Mouse (Mus musculus): ENCODE measurements around the gene Syn3.
A peak's percentile ranks its signal among the peaks of the same experiment; 100 is the strongest.
"Not testable (repeated sequence)": the region's sequence is repeated elsewhere in the genome, so short reads cannot be mapped to it uniquely, and the experiment has no call there.

Syn3 gene

GRCm38 (mm10) chr10:86498673-86499391 lies at the start of gene Syn3:
TSS of gene Syn3 (minus strand) at chr10:86498896.
- peak; percentile 96 for DNase-seq

- DNase-seq = not testable (repeated sequence)
These were observed 27.7 kb upstream of the Syn3 start for GRCm38 (mm10) chr10:86526357-86526874.

GRCm38 (mm10) chr10:86513801-86514200 lies 15.1 kb upstream of the Syn3 start:
- no peak for DNase-seq

DNA sequence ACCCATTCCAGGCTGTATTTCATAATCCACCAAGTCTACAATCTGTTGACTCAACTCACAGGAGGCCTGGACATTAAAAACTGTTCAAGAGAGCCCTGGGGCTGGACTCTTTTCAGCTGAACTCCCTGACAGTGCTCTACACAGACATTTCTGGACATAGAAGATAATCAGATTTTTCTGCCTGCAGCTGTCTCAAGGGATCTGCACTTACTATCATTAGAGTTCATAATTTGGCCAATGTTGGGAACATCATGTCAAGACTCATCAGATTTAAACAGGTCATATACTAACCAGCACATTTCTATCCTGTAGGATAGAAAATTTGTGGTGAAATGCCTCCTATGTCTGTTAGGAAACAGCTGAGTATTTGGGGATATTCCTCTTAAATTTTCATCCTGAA lies 12.2 kb upstream of the Syn3 start:
- no peak for DNase-seq

DNA sequence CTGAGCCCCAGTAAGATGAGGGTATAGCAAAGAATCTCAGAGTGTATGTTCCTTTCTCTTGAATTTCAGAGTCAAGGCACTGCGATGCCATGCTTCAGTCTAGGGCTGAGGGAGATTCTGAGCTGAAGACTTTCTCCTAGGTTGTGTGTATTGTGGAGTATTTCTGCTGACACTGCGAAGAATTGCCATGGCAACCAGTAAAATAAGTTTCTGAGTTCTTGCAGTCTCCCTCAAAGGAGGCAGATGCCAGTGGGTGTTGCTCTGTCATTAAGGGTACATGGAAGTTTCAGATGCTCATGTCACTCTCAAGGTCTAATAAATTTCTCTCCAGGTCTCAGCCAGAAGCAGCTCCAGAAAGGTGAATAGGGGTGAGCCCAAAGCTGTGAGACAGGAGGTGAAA lies 3.4 kb upstream of the Syn3 start:
- DNase-seq = no peak

DNA sequence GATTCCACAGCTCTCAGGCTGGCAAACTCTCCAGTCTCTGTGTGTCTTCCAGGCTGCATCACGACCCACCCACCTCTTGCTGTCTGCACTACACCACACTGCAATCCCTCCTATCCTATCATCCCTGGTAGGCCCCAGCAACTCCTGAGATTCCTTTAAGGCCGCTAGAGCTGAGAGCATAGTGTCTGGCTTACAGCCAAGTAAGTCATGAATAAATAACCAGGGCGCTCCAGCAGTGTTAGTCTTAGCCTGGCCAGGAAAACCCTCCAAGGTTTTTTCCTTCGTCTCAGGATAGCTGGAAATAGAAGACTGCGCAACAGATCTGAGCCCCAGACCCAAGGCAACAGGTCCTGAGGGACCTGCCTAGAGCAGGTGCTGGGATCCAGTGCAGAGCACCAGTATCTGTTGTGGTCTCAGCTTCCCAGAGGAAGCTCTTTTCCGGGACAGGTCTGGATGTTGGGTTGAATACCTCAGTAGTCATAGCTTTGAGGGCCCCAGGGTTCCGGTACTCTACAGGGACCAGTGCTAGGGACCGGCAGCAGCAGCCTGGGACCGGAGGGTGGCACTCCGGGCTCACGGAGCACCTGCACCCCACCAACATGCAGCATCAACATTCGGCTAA lies 534 bp downstream of the Syn3 start:
- peak; percentile 60 for DNase-seq

- no peak for DNase-seq
These were observed 2.8 kb downstream of the Syn3 start for GRCm38 (mm10) chr10:86495851-86496250.

- no peak for DNase-seq
These were observed 5.6 kb downstream of the Syn3 start for GRCm38 (mm10) chr10:86493140-86493539.

DNA sequence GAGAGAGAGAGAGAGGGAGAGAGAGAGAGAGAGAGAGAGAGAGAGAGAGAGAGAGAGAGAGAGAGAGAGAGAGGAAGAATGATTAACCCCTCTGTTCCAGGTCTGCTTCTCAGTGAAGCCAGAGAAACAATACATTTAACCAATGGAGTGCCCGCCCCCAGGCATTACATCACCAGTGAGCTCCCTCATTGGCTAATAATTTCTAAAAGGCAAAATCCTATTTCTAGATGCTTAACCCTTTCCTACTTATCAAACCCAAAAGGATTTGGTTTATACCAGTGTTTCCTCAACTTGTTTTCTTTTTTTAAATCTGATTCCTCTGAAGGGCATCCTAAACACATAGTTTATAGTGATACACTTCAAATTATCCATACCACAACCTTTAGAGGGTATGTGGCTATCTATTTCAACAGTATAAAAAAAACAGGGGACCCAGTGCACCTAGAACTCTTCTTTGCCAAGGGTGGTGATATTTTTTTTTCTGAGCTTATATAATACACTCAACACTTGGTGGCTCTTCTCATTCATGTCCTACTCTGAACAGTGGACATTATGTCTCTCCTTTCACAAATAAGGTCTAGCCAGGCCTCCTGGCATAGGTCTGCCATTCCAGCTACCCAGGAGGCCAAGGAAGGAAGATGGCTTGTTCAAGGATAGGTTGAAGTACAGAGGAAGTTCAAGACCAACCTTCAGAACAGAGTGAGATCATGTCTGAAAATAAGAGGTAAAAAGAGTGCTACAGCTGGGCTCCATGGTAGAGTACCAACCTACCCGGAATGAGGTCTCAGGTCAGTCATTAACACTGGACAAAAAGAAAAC lies 6.4 kb downstream of the Syn3 start:
- DNase-seq = no peak

DNA sequence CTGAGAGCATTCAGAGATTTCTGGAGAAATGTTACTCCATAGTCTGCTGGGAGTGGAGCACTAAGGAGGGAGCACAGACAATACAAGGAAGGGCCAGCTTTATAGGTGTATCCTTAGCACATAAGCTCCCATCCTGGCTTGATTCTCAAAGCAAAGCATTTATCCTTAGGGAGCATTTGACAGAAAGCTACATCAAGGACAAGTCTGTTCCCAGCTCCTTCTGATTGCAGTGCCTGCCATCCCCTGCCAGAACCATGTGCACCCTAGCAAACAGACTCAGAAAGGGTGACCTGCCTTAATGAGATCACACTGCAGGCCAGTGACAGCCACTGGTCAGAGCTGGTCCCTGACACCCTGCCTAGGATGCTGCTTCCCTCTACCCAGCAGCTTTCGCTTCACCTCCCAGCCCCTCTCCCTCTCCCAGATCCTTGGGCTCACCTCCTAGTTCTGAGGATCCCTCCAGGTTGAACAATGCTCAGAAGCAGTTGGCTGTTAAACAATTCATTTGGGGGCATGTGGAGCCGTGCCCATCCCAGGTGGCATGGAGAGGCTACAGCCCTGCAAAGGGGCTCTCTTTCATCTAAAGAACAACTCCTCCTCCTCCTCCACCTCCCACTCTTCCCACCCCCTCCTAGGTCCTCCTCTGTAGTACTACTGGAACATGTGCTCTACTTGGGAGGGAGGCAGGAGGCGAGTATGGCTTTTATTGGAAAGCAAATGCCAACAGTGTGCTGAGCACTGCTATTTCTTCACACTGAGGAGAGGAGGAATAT lies 7.2 kb downstream of the Syn3 start:
- no peak for DNase-seq

DNA sequence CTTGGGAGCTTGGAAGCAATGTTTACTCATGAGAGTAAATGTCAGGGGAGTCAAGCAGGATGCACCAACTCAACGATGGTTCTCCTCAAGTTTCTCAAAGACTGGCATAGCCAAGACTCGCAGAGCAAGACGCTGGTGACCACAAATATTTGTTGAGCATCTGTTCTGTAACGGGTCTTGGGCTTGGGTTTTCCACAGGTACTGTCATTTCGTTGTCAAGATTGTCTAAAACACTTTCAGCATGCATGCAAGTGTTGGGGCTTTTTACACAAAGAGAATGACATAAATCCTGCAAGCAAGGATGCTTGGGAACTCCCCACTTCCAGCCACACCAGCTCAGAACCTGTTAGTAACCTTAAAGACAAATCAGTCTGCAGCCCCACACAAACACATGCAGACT lies 10.2 kb downstream of the Syn3 start:
- DNase-seq = no peak

DNA sequence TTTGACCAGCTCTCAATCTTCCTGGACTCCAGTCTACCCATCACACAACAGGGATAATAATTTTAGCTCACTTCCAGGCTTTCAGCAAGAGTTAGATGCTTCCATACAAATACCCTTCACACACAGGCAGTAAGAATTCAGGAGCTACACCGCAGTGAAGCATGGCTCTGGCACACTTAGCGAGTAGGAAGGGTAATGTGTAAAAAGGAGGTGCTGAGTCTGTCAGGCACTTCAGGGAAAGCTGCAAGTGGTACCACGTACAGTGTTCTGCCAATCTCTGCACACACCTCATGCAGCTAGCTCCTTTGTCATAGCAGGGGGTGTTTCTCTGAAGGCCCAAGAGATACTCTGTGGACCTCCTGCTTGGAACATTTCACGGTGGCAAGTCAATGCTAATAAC lies 12.7 kb downstream of the Syn3 start:
- DNase-seq = no peak

- no peak for DNase-seq
These were observed 14.7 kb downstream of the Syn3 start for GRCm38 (mm10) chr10:86483968-86484367.

DNA sequence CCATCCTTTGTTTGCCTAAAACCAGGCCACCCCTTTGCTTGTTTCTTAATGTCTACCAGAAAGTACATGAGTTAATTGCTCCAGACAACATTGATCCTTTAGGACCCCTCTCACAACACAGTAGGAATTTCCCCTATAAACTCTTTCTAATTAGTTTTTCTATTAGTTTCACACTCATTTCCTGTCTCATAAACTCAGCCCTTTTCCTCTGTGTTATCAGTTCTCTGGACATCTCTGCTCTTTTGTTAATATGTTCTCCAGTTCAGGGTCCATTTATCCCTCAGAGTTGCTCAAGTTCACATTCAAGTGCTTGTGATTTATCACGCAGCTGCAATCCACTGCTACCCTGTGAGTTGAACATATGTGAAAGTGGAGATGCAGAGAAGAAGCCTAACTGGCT lies 16.2 kb downstream of the Syn3 start:
- DNase-seq = no peak

- no peak for DNase-seq
These were observed 18.0 kb downstream of the Syn3 start for GRCm38 (mm10) chr10:86480711-86481110.

- peak; percentile 95 for DNase-seq
These were observed 19.0 kb downstream of the Syn3 start for GRCm38 (mm10) chr10:86479718-86480121.

GRCm38 (mm10) chr10:86476720-86477119 lies 22.0 kb downstream of the Syn3 start:
- DNase-seq = no peak

GRCm38 (mm10) chr10:86475270-86475669 lies 23.4 kb downstream of the Syn3 start:
- DNase-seq = no peak

GRCm38 (mm10) chr10:86474176-86475154 lies 24.2 kb downstream of the Syn3 start:
- no peak for DNase-seq

DNA sequence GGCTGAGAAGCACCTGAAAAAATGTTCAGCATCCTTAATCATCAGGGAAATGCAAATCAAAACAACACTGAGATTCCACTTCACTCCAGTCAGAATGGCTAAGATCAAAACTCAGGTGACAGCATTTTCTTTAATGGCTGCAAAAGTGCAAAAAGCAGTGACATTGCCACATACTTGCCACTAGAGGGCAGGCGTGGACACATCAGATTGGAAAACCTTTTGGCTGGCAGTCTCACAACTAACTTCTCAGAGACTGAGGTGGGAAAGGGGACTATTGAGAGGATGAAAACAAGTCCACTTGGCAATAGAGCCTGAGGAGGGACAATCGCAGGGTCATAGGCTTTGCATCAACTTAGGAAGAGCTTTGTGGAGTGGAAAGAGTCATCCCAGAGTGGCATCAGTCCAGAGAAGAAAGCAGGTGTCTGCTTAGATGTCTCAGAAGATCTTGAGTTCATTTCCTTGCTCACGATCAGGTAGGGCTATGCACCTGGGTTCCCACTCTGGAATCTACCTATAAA lies 25.0 kb downstream of the Syn3 start:
- no peak for DNase-seq

Measured in cerebellum, adult 11-12 months (tissue).